Mouse (Mus musculus): ENCODE results near the gene Gm10358.
"Not testable (repeated sequence)": the region's sequence is repeated elsewhere in the genome, so short reads cannot be mapped to it uniquely, and the experiment has no call there.

Gene Gm10358

GRCm38 (mm10) chr8:75406489-75406888 lies at the start of gene Gm10358:
Gene Gm10358 (minus strand): TSS chr8:75406589.
- DNase-seq (ENCODE audit: low read depth, low spot score), result no peak

DNA sequence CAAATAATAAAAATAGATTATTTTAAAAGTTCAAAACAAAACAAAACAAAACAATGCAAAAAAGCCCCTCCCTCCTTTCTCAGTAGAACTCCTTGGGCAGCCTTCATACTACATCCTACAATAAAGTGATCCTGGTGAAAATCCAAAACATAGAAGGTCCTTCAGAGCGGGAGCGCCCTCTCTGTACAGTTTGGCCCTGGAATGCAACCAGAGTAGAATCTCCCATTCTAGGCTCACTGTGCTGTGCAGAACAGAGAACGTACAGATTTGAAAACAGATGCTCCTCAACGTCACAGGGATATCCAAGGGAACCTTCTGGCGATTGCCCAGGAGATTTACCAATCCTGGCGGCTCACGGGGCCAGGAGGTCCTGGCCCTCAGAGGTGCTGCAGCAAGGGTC lies 42.0 kb upstream of the Gm10358 start, which contains the start of gene Iqcm:
TSS of gene Iqcm (plus strand) at position 301 of the 400 bp plus-strand sequence.
- DNase-seq (ENCODE audit: low read depth, low spot score), result no peak

DNA sequence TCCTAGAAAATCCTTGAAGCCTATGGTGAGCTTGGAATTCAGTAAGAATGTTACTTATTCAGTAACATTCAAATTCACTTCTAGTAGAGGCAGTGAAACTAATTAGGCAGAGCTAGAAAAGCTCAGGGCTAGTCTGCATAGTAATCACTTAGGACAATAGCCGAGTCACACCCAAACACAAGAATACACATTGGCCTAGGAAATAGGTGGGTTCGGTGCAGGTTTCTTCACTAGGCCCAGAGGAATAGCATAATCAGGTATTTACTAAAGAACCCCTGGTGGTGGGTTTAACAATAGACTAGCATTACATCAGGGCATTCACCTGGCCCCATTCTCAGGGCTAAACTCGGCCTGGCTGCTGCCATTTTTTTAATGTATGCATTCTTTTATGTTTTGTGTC lies 9.3 kb upstream of the Gm10358 start:
- not testable (repeated sequence) for DNase-seq (ENCODE audit: low read depth, low spot score)

DNA sequence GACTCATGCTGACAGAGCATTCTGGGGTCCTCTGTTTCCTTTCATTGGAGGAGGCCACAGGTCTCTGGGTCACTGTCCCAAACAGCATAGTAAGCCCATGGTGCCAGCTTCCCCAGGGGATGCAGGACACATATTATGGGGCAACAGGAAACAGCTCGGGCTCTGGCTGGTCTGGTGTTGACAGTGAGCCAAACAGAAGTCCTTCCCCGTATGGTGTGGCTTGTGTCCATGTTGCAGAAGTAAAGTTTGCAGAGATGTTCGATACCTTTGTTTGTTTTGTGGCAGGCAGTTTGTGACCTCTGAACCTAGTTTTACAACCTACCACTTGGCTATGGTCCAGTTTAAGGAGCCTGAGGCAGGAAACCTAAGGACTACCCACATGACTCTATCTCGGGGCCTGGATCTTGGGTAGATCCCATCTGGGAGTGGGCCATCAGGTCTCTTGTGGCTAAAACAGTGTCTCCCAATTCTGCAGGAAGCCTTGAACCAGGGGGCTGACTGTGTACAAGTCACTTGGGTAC lies 21.6 kb downstream of the Gm10358 start:
- DNase-seq (ENCODE audit: low read depth, low spot score), result no peak

GRCm38 (mm10) chr8:75375530-75376123 lies 30.8 kb downstream of the Gm10358 start:
- DNase-seq (ENCODE audit: low read depth, low spot score), result no peak

- no peak for DNase-seq (ENCODE audit: low read depth, low spot score)
These were observed 34.4 kb downstream of the Gm10358 start for GRCm38 (mm10) chr8:75372006-75372405.
